Mouse (Mus musculus) MEL (cell line): ENCODE results near the gene Fahd1. TPM values are rescaled to one million over a fixed set of nuclear protein-coding genes. Genes with fewer than 3 reads are reported as not detected.

Source experiments
- DNase-seq: peaks from one replicate; pipeline ENCODE4 v3.0.0; 2011; ENCODE audit warnings: low read depth, low spot score
- H3K27ac ChIP-seq: 2 replicates; pipeline ENCODE4 v1.5.1; 2012; ENCODE audit warnings: low read depth, mild to moderate bottlenecking, control low read depth, low read length, moderate library complexity; ENCODE audit not compliant: control insufficient read depth
- H3K27me3 ChIP-seq, 2 experiments: fragments of 150-350 bp in 1 of 2; sonication (generic) in 1 of 2; 2 replicates each; pipeline ENCODE4 v1.6.1; 2012; ENCODE audit warnings: low read length in 2 of 2, mild to moderate bottlenecking in 2 of 2, improper control_type of control experiment in 1 of 2, moderate library complexity in 1 of 2; ENCODE audit not compliant: insufficient read depth in 2 of 2, control insufficient read depth in 1 of 2
- H3K36me3 ChIP-seq, 2 experiments: 2 replicates each; pipeline ENCODE4 v1.6.1; 2012 to 2014; ENCODE audit warnings: low read length in 2 of 2, improper control_type of control experiment in 1 of 2, inconsistent platforms in 1 of 2, mild to moderate bottlenecking in 1 of 2; ENCODE audit not compliant: insufficient read depth in 2 of 2, control insufficient read depth in 1 of 2
- H3K4me1 ChIP-seq, 2 experiments: fragments of 150-350 bp in 1 of 2; sonication (generic) in 1 of 2; 2 replicates each; pipeline ENCODE4 v1.6.1; 2012; ENCODE audit warnings: low read length in 2 of 2, improper control_type of control experiment in 1 of 2, mild to moderate bottlenecking in 1 of 2; ENCODE audit not compliant: insufficient read depth in 2 of 2, control insufficient read depth in 1 of 2
- H3K4me3 ChIP-seq, 2 experiments: fragments of 150-350 bp in 1 of 2; sonication (generic) in 1 of 2; 2 replicates each; pipeline ENCODE4 v1.5.1; 2012; ENCODE audit warnings: low read depth in 2 of 2, low read length in 2 of 2, mild to moderate bottlenecking in 2 of 2, moderate library complexity in 2 of 2, control low read depth in 1 of 2, improper control_type of control experiment in 1 of 2; ENCODE audit not compliant: control insufficient read depth in 1 of 2, insufficient read depth in 1 of 2
- H3K79me2 ChIP-seq: 2 replicates; pipeline ENCODE4 v1.6.1; 2012; ENCODE audit warnings: mild to moderate bottlenecking, low read length, moderate library complexity; ENCODE audit not compliant: control insufficient read depth, poor library complexity, insufficient read depth
- H3K9ac ChIP-seq: 2 replicates; pipeline ENCODE4 v1.6.1; 2012; ENCODE audit warnings: low read depth, mild to moderate bottlenecking, control low read depth, low read length, moderate library complexity; ENCODE audit not compliant: control insufficient read depth, poor library complexity, severe bottlenecking
- H3K9me3 ChIP-seq: fragments of 150-350 bp; sonication (generic); replicated peaks from 2 replicates; pipeline ENCODE4 v1.6.1; 2012; ENCODE audit warnings: mild to moderate bottlenecking, low read length, improper control_type of control experiment, moderate library complexity; ENCODE audit not compliant: insufficient read depth
- BHLHE40 ChIP-seq: IDR thresholded peaks from 2 replicates; pipeline ENCODE4 v1.6.1; 2012; ENCODE audit warnings: low read depth, mild to moderate bottlenecking, inconsistent platforms, low read length, improper control_type of control experiment, borderline replicate concordance
- CHD1 ChIP-seq: IDR thresholded peaks from 2 replicates; pipeline ENCODE4 v1.6.1; 2012; ENCODE audit warnings: low read depth, mild to moderate bottlenecking, inconsistent platforms, low read length, improper control_type of control experiment
- CHD2 ChIP-seq: IDR thresholded peaks from 2 replicates; pipeline ENCODE4 v1.6.1; 2011; ENCODE audit warnings: low read length, improper control_type of control experiment
- E2F4 ChIP-seq: IDR thresholded peaks from 2 replicates; pipeline ENCODE4 v1.6.1; 2011; ENCODE audit warnings: low read depth, low read length, improper control_type of control experiment, borderline replicate concordance
- EP300 ChIP-seq, 2 experiments: IDR thresholded peaks; 2 replicates each; pipeline ENCODE4 v1.6.1; 2011; ENCODE audit warnings: improper control_type of control experiment in 2 of 2, low read length in 2 of 2, low read depth in 1 of 2, mild to moderate bottlenecking in 1 of 2
- GATA1 ChIP-seq: IDR thresholded peaks from 2 replicates; pipeline ENCODE4 v1.6.1; 2011; ENCODE audit warnings: low read depth, low read length, improper control_type of control experiment
- HCFC1 ChIP-seq: IDR thresholded peaks from 2 replicates; pipeline ENCODE4 v1.6.1; 2012; ENCODE audit warnings: low read depth, mild to moderate bottlenecking, inconsistent platforms, low read length, improper control_type of control experiment, moderate library complexity
- MAZ ChIP-seq: IDR thresholded peaks from 2 replicates; pipeline ENCODE4 v1.6.1; 2012; ENCODE audit warnings: low read depth, mild to moderate bottlenecking, inconsistent platforms, low read length, improper control_type of control experiment
- MEF2A ChIP-seq: IDR thresholded peaks from 2 replicates; pipeline ENCODE4 v1.6.1; 2014; ENCODE audit warnings: low read depth, mild to moderate bottlenecking, inconsistent platforms, low read length, improper control_type of control experiment; ENCODE audit not compliant: poor library complexity, insufficient replicate concordance, severe bottlenecking; ENCODE audit errors: extremely low read depth
- POLR2A ChIP-seq, 2 experiments: IDR thresholded peaks; 2 replicates each; pipeline ENCODE4 v1.6.1; 2011 to 2012; ENCODE audit warnings: low read length in 2 of 2, mild to moderate bottlenecking in 2 of 2, control low read depth in 1 of 2, improper control_type of control experiment in 1 of 2, low read depth in 1 of 2, moderate library complexity in 1 of 2; ENCODE audit not compliant: control insufficient read depth in 1 of 2, insufficient read depth in 1 of 2, poor library complexity in 1 of 2
- POLR2AphosphoS2 ChIP-seq: IDR thresholded peaks from 2 replicates; pipeline ENCODE4 v1.6.1; 2011; ENCODE audit warnings: low read length, improper control_type of control experiment
- POLR2AphosphoS5 ChIP-seq: IDR thresholded peaks from 2 replicates; pipeline ENCODE4 v1.6.1; 2012; ENCODE audit warnings: low read depth, borderline replicate concordance, mild to moderate bottlenecking, inconsistent platforms, low read length, moderate library complexity, mixed read lengths
- RAD21 ChIP-seq: IDR thresholded peaks from 2 replicates; pipeline ENCODE4 v1.6.1; 2011; ENCODE audit warnings: mild to moderate bottlenecking, low read depth, low read length, improper control_type of control experiment
- SIN3A ChIP-seq: IDR thresholded peaks from 2 replicates; pipeline ENCODE4 v1.6.1; 2012; ENCODE audit warnings: low read length, improper control_type of control experiment, inconsistent platforms
- TBP ChIP-seq: IDR thresholded peaks from 2 replicates; pipeline ENCODE4 v1.8.0; 2011; ENCODE audit warnings: low read depth, low read length, improper control_type of control experiment
- TCF12 ChIP-seq: IDR thresholded peaks from 2 replicates; pipeline ENCODE4 v1.6.1; 2014; ENCODE audit warnings: low read depth, mild to moderate bottlenecking, inconsistent platforms, low read length, improper control_type of control experiment, moderate library complexity
- ZKSCAN1 ChIP-seq: IDR thresholded peaks from 2 replicates; pipeline ENCODE4 v1.6.1; 2012; ENCODE audit warnings: low read depth, mild to moderate bottlenecking, inconsistent platforms, low read length, improper control_type of control experiment, moderate library complexity
- polyA plus RNA-seq, 2 experiments: library from polyadenylated mRNA; stranded (reverse) in 1 of 2; unstranded in 1 of 2; fragments of >175 nt in 1 of 2; fragments of >200 nt in 1 of 2; gene quantifications; 2 replicates each; pipeline versions ENCODE4 v1.2.1 to v1.2.4; 2012; ENCODE audit warnings: low replicate concordance in 2 of 2, low read depth in 1 of 2; ENCODE audit not compliant: insufficient read length in 2 of 2, insufficient read depth in 1 of 2, missing spikeins in 1 of 2
- total RNA-seq: library from RNA; depleted of rRNA; stranded (reverse); fragments of 300-350 nt; gene quantifications from 2 replicates; pipeline ENCODE4 v1.2.3, GENCODE M21; 2012

Fahd1 gene
- total and polyA plus RNA-seq, 3 experiments = 2.7 to 4.7 TPM; not detected in 1

GRCm38 (mm10) chr17:24890151-24891092, 40.3 kb upstream of the Fahd1 start:
- H3K4me1 ChIP-seq = peaks cover 0 to 12% of the 10 kb centered on the region in 2 experiments; a peak in 2 of 4 replicates
- H3K27me3 ChIP-seq = no peaks in the 10 kb centered on the region
- no peak overlapping the region for H3K9ac ChIP-seq
- no peaks in the 10 kb centered on the region for H3K9me3 ChIP-seq
- TF ChIP-seq BHLHE40 = no peak
- no peak for TF ChIP-seq CHD1
- 0 out of 2 replicates have a peak, but pooled peaks have one; percentile 21 for TF ChIP-seq POLR2AphosphoS5
- TF ChIP-seq TCF12 = no peak
- no peak for TF ChIP-seq MAZ
- H3K27ac ChIP-seq = no peak overlapping the region
- DNase-seq = no peak
- no peak overlapping the region for H3K4me3 ChIP-seq
- peaks cover 38% of the 10 kb centered on the region for H3K79me2 ChIP-seq
- peaks cover 0 to 5% of the 10 kb centered on the region in 2 experiments; a peak in 2 of 4 replicates for H3K36me3 ChIP-seq

GRCm38 (mm10) chr17:24888862-24889261, 38.7 kb upstream of the Fahd1 start:
- no peak overlapping the region for H3K9ac ChIP-seq
- H3K9me3 ChIP-seq = no peaks in the 10 kb centered on the region
- TF ChIP-seq POLR2AphosphoS2 (peak; percentile 55; the same call in 1 of the 2 replicates), HCFC1 (no peak), CHD2 (no peak), EP300 (IDR thresholded peaks at IDR 0.05; ENCODE audit: low read depth in 1 of 2, low read length in 2 of 2) (no peak), GATA1 (no peak), E2F4 (no peak), POLR2A (IDR thresholded peaks at IDR 0.05; ENCODE audit: control insufficient read depth in 1 of 2, insufficient read depth in 1 of 2, low read depth in 1 of 2, low read length in 2 of 2, poor library complexity in 1 of 2) (0 out of 4 replicates have a peak, but pooled peaks of 1 of the 2 experiments have one; percentile 29), ZKSCAN1 (no peak), SIN3A (no peak), POLR2AphosphoS5 (no peak), TBP (no peak), MEF2A (no peak), RAD21 (no peak), TCF12 (no peak)
- H3K36me3 ChIP-seq = peaks cover 0 to 3% of the 10 kb centered on the region in 2 experiments; a peak in 3 of 4 replicates
- H3K4me3 ChIP-seq = no peak overlapping the region
- no peak overlapping the region for H3K27ac ChIP-seq
- peaks cover 29% of the 10 kb centered on the region for H3K79me2 ChIP-seq
- H3K4me1 ChIP-seq = peaks cover 0 to 13% of the 10 kb centered on the region in 2 experiments; a peak in 2 of 4 replicates
- no peaks in the 10 kb centered on the region for H3K27me3 ChIP-seq
- no peak for DNase-seq
